Mouse (Mus musculus): ENCODE measurements at regions not wholly inside any gene's neighbourhood (a gene's known extent, or its start where the extent isn't known, plus 50 kb on each side); places are given as distances from the start of the nearest gene placed in this dataset.

GRCm38 (mm10) chr16:55442821-55443581 is 145.2 kb upstream of the Zpld1 start:
- no peak for DNase-seq (ENCODE audit: low spot score in 2 of 2)

- no peak for DNase-seq (ENCODE audit: low spot score in 2 of 2)
These were observed 137.6 kb upstream of the Zpld1 start for GRCm38 (mm10) chr16:55435139-55435968.

GRCm38 (mm10) chr16:55421569-55422342 is 124.0 kb upstream of the Zpld1 start:
- DNase-seq (ENCODE audit: low spot score in 2 of 2) = no peak

- DNase-seq (ENCODE audit: low spot score in 2 of 2) = no peak
These were observed 123.2 kb upstream of the Zpld1 start for GRCm38 (mm10) chr16:55420876-55421568.

GRCm38 (mm10) chr16:55418871-55419270 is 121.1 kb upstream of the Zpld1 start:
- DNase-seq (ENCODE audit: low spot score in 2 of 2) = no peak

- no peak for DNase-seq (ENCODE audit: low spot score in 2 of 2)
These were observed 103.0 kb upstream of the Zpld1 start for GRCm38 (mm10) chr16:55400818-55401217.

GRCm38 (mm10) chr16:55394864-55395263 is 97.1 kb upstream of the Zpld1 start:
- DNase-seq (ENCODE audit: low spot score in 2 of 2) = no peak

GRCm38 (mm10) chr16:55390400-55390799 is 92.6 kb upstream of the Zpld1 start:
- no peak for DNase-seq (ENCODE audit: low spot score in 2 of 2)

- no peak for DNase-seq (ENCODE audit: low spot score in 2 of 2)
These were observed 82.2 kb upstream of the Zpld1 start for GRCm38 (mm10) chr16:55379996-55380395.

GRCm38 (mm10) chr16:55379189-55379588 is 81.4 kb upstream of the Zpld1 start:
- no peak for DNase-seq (ENCODE audit: low spot score in 2 of 2)

GRCm38 (mm10) chr16:55378701-55379100 is 80.9 kb upstream of the Zpld1 start:
- no peak for DNase-seq (ENCODE audit: low spot score in 2 of 2)

- no peak for DNase-seq (ENCODE audit: low spot score in 2 of 2)
These were observed 78.1 kb upstream of the Zpld1 start for GRCm38 (mm10) chr16:55375922-55376321.

GRCm38 (mm10) chr16:55357686-55358085 is 59.9 kb upstream of the Zpld1 start:
- no peak for DNase-seq (ENCODE audit: low spot score in 2 of 2)

GRCm38 (mm10) chr16:55356097-55356496 is 58.3 kb upstream of the Zpld1 start:
- no peak for DNase-seq (ENCODE audit: low spot score in 2 of 2)
